Mouse (Mus musculus): Measurements from ENCODE around the gene Tarm1. TPM values are rescaled to one million over a fixed set of nuclear protein-coding genes. Genes with fewer than 3 reads are reported as not detected.

Tarm1 gene
- total RNA-seq, 2 experiments from 2014 or later: 0.28 TPM; not detected in 1

GRCm38 (mm10) chr7:3437941-3438340 lies 64.5 kb downstream of the Tarm1 start:
- TF ChIP-seq CTCF (IDR thresholded peaks at IDR 0.05): no peak
- Histone ChIP-seq H3K4me3 (no peak overlapping the region), H3K27ac (no peak overlapping the region)
- no peak for DNase-seq (ENCODE audit: extremely low spot score in 1 of 2, low spot score in 2 of 2)
- intact Hi-C loops (cut with DNase I): no loop called here

Other genes with a start within 250 kb of the Tarm1 start
- gene Myadm, start 213.5 kb downstream of the Tarm1 start, total RNA-seq (2021): 10 to 100 TPM; 61.9 to 62.1 TPM
- 100 to 1,000 TPM; 262 to 263 TPM for gene Prkcg, start 213.4 kb downstream of the Tarm1 start, total RNA-seq (2021)
- gene Cacng7, start 169.7 kb downstream of the Tarm1 start, total RNA-seq (2021): 100 to 1,000 TPM; 180 to 201 TPM
- gene Cacng8, start 111.9 kb downstream of the Tarm1 start, total RNA-seq (2021): 100 to 1,000 TPM; 176 to 186 TPM
- gene Cacng6, start 78.4 kb downstream of the Tarm1 start, total RNA-seq (2021): 1 to 10 TPM; 1.2 TPM
- 1 to 10 TPM in 1 of 2 experiments, under 1 TPM in 1; 0.93 to 1.4 TPM for gene Oscar, start 113.5 kb upstream of the Tarm1 start, total RNA-seq (2021)
- gene Ndufa3, start 114.7 kb upstream of the Tarm1 start, total RNA-seq (2021): 100 to 1,000 TPM; 490 to 497 TPM
- gene Tfpt, start 127.3 kb upstream of the Tarm1 start, total RNA-seq (2021): 10 to 100 TPM; 34.7 to 41.0 TPM
- gene Prpf31, start 127.4 kb upstream of the Tarm1 start, total RNA-seq (2021): 10 to 100 TPM; 47.1 to 56.9 TPM
- gene Cnot3, start 142.6 kb upstream of the Tarm1 start, total RNA-seq (2021): 10 to 100 TPM; 52.4 to 54.3 TPM
- 1 to 10 TPM; 5.4 to 6.1 TPM for gene Leng1, start 163.2 kb upstream of the Tarm1 start, total RNA-seq (2021)
- gene Tmc4, start 174.9 kb upstream of the Tarm1 start, total RNA-seq (2021): 10 to 100 TPM in 1 of 2 experiments, 1 to 10 TPM in 1; 7.4 to 14.6 TPM
- 10 to 100 TPM; 77.0 to 79.0 TPM for gene Tsen34, start 190.2 kb upstream of the Tarm1 start, total RNA-seq (2021)
- 100 to 1,000 TPM; 235 to 238 TPM for gene Mboat7, start 190.9 kb upstream of the Tarm1 start, total RNA-seq (2021)
- 100 to 1,000 TPM; 325 to 326 TPM for gene Rps9, start 201.4 kb upstream of the Tarm1 start, total RNA-seq (2021)
- under 1 TPM; 0.16 to 0.25 TPM for gene Pirb, start 217.8 kb upstream of the Tarm1 start, total RNA-seq (2021)